Mouse (Mus musculus) spleen, adult 2 months (tissue): ENCODE results near the gene Eml6.

ENCODE experiments used
- CTCF ChIP-seq: fragments of 200-500 bp; IDR thresholded peaks from 2 replicates; pipeline ENCODE4 v1.5.1; 2011; ENCODE audit warnings: mild to moderate bottlenecking, inconsistent platforms; ENCODE audit not compliant: insufficient read depth, insufficient read length, insufficient replicate concordance; ENCODE audit errors: extremely low read depth
- POLR2A ChIP-seq: fragments of 200-500 bp; IDR thresholded peaks from 2 replicates; pipeline ENCODE4 v1.6.1; 2011; ENCODE audit warnings: low read depth, low read length, inconsistent platforms

DNA sequence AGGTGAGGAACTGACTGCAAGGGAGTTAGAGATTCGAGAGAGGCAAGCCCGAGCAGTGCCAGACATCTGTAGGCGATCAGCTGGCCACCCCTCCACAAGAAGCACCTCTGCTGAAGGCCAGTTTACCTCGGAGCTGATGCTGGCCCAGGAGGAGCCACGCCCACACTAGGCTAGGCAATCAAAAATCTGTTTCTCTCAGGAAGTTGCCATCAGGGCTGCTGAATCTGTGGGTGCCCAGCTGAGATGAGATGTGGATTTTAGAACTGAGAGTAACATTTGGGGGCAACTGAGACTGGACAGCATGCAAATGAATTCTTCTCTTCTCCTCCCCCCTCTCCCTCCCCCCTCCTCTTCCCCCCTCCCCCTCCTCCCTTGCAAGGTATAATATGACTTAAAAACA is 238.4 kb downstream of the Eml6 start:
- TF ChIP-seq POLR2A: no peak
- no peak for TF ChIP-seq CTCF
